Mouse (Mus musculus): ENCODE results near the gene Slc44a5. TPM values are rescaled to one million over a fixed set of nuclear protein-coding genes. Genes with fewer than 3 reads are reported as not detected.
"Not testable (repeated sequence)": the region's sequence is repeated elsewhere in the genome, so short reads cannot be mapped to it uniquely, and the experiment has no call there.

Gene Slc44a5
- polyA plus RNA-seq, 1 experiment: not detected

DNA sequence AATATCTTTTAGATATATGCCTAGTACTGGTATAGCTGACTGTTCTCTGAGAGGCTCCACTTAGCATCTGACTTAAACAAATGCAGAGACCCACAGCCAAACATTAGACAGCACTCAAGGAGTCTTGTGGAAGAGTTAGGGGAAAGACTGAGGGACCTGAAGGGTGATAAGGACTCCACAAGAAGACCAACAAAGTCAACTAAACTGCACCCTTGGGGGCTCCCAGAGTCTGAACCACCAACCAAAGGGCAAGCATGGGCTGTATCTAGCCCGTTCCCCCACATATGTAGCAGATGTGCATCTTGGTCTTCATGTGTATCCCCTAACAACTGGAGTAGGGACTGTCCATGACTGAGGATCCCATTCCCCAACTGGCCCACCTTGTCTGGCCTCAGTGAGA is 271.7 kb downstream of the Slc44a5 start:
- TF ChIP-seq CTCF (IDR thresholded peaks at IDR 0.05; ENCODE audit: low read depth, low read length): no peak
- no peak for TF ChIP-seq POLR2A (IDR thresholded peaks at IDR 0.05; ENCODE audit: borderline replicate concordance, low read depth, low read length)
- Histone ChIP-seq H3K4me1 (ENCODE audit: control insufficient read depth, insufficient read depth, low read length) (no peaks in the 10 kb centered on the region), H3K27ac (ENCODE audit: insufficient read depth, low read depth, low read length) (no peak overlapping the region), H3K4me3 (ENCODE audit: insufficient read depth, low read length) (no peak overlapping the region)

DNA sequence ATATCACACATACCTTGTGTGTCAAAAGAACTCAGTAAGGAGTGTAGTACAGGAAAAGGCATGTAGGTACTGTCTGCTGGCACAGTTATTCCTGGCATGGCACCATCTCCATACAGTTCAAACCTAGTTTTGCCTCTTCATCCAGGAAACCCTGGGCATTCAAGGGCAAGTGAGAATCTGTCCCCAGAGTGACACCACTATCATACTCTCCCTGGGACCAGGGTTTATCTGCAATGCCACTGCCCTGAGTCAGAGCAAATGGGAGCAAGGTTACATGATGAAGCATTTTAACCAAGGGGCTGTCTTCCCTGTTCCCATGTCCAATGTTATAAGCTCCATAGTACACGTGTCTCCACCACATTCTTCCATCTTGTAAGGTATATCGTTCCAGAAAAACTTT is 278.2 kb downstream of the Slc44a5 start:
- TF ChIP-seq POLR2A (IDR thresholded peaks at IDR 0.05; ENCODE audit: borderline replicate concordance, low read depth, low read length) (no peak), CTCF (IDR thresholded peaks at IDR 0.05; ENCODE audit: low read depth, low read length) (no peak)
- no peaks in the 10 kb centered on the region for H3K4me1 ChIP-seq (ENCODE audit: control insufficient read depth, insufficient read depth, low read length)
- H3K4me3 ChIP-seq (ENCODE audit: insufficient read depth, low read length): no peak overlapping the region
- H3K27ac ChIP-seq (ENCODE audit: insufficient read depth, low read depth, low read length): no peak overlapping the region

DNA sequence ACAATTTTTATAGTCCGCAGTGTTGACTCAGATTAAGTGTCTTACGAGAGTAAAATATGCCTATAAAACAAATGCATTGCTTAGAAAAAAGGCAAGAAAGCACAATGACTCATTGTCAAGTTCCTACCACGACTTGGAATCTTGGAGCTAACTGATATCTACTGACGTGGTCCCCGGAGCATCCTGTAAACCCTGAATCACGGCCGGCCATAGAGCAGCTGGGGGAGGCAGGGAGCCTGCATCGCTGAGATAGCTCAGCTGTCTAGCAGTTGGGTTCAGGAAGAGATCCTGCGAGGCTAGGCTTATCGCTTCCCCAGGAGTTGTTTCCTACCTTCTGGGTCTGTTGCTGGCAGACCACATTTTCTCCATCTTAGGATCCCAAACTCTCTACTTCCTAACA is 279.0 kb downstream of the Slc44a5 start:
- TF ChIP-seq POLR2A (IDR thresholded peaks at IDR 0.05; ENCODE audit: borderline replicate concordance, low read depth, low read length) (no peak), CTCF (IDR thresholded peaks at IDR 0.05; ENCODE audit: low read depth, low read length) (no peak)
- no peak overlapping the region for H3K4me3 ChIP-seq (ENCODE audit: insufficient read depth, low read length)
- no peak overlapping the region for H3K27ac ChIP-seq (ENCODE audit: insufficient read depth, low read depth, low read length)
- H3K4me1 ChIP-seq (ENCODE audit: control insufficient read depth, insufficient read depth, low read length): no peaks in the 10 kb centered on the region

DNA sequence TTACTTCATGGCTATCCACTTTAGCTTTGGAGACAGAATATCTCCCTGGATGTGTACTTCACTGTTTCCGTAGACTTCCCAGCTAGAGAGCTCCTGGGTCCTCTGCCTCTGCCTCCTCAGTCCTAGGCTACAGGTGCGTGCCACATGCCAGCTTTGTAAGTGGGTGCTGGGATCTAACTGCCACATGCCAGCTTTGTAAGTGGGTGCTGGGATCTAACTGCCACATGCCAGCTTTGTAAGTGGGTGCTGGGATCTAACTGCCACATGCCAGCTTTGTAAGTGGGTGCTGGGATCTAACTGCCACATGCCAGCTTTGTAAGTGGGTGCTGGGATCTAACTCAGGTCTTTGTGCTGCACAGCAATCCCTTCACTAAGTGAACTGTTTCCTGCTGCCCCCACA is 281.0 kb downstream of the Slc44a5 start:
- not testable (repeated sequence) for H3K4me1 ChIP-seq (ENCODE audit: control insufficient read depth, insufficient read depth, low read length); H3K27ac ChIP-seq (ENCODE audit: insufficient read depth, low read depth, low read length); H3K4me3 ChIP-seq (ENCODE audit: insufficient read depth, low read length)

DNA sequence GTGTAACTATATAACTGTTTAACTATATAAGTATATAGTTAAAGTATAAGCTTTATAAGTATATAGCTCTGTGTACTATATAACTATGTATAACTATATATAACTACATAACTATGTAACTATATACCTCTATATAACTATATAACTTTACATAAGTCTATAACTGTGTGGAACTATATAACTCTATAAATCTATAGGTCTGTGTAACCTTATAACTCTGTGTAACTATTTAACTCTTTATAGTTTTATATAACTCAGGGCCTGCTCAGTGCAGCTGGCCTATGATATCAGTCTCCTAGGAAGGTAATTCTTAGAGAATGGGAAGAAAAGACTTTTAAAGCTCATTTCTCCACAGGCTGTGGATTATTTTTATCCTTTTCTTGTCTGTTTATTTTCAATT is 284.1 kb downstream of the Slc44a5 start:
- Histone ChIP-seq H3K4me1 (ENCODE audit: control insufficient read depth, insufficient read depth, low read length) (no peaks in the 10 kb centered on the region), H3K27ac (ENCODE audit: insufficient read depth, low read depth, low read length) (no peak overlapping the region), H3K4me3 (ENCODE audit: insufficient read depth, low read length) (no peak overlapping the region)
- TF ChIP-seq CTCF (IDR thresholded peaks at IDR 0.05; ENCODE audit: low read depth, low read length): no peak
- TF ChIP-seq POLR2A (IDR thresholded peaks at IDR 0.05; ENCODE audit: borderline replicate concordance, low read depth, low read length): no peak

DNA sequence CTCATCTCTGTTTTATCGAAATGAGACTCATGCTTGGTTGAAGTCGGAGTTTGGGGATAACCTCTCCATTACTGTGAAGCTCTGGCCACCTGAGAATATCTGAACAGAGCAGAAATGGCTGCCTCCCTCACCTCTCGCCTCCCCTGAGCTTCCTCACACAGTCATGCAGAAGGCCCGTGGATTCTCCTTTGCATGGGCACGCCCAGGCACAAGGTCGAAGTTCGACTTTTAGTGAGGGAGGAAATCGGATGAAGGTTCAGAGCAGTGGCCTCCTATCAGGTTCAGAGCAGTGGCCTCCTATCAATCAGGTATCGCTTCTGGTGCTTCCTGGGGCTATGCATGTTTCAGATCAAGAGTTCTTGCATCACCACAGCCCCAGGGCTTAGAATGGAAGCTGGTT is 295.1 kb downstream of the Slc44a5 start:
- Histone ChIP-seq H3K4me3 (ENCODE audit: insufficient read depth, low read length) (no peak overlapping the region), H3K4me1 (ENCODE audit: control insufficient read depth, insufficient read depth, low read length) (no peaks in the 10 kb centered on the region), H3K27ac (ENCODE audit: insufficient read depth, low read depth, low read length) (no peak overlapping the region)

DNA sequence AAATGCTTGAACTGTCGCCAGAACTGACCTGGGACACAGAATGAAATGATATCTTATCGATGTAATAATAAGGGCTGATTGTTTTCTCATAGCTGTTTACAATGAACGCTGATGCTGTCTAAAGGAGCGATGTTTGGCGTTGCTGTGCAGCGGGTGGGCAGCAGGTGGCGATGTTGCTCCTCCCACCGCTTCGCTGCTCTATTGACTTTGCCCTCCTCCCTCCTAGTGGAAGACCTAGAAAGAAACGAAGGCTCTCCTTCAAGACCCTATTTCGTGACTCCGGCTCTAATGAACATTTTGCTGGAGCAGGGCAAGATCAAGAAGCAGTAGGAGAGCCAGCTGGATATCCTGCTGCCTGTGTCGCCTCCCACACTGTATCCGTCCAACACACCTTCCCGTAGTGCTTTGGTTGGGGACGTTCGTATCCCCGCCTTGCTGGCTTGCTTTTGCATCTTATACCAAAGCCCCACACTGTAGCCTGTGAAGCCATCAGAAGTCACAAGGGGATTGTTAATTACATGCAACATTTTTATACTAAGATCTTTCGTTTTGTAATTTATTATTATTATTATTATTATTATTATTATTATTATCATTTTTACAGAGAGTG is 296.6 kb downstream of the Slc44a5 start:
- Histone ChIP-seq H3K4me1 (ENCODE audit: control insufficient read depth, insufficient read depth, low read length) (no peaks in the 10 kb centered on the region), H3K27ac (ENCODE audit: insufficient read depth, low read depth, low read length) (no peak overlapping the region), H3K4me3 (ENCODE audit: insufficient read depth, low read length) (no peak overlapping the region)
- TF ChIP-seq POLR2A (IDR thresholded peaks at IDR 0.05; ENCODE audit: borderline replicate concordance, low read depth, low read length) (no peak), CTCF (IDR thresholded peaks at IDR 0.05; ENCODE audit: low read depth, low read length) (peak; percentile 82)

More for the DNA sequence above, 295.1 kb downstream of the Slc44a5 start:
- no peak for TF ChIP-seq CTCF (IDR thresholded peaks at IDR 0.05; ENCODE audit: low read depth, low read length)
- no peak for TF ChIP-seq POLR2A (IDR thresholded peaks at IDR 0.05; ENCODE audit: borderline replicate concordance, low read depth, low read length)

DNA sequence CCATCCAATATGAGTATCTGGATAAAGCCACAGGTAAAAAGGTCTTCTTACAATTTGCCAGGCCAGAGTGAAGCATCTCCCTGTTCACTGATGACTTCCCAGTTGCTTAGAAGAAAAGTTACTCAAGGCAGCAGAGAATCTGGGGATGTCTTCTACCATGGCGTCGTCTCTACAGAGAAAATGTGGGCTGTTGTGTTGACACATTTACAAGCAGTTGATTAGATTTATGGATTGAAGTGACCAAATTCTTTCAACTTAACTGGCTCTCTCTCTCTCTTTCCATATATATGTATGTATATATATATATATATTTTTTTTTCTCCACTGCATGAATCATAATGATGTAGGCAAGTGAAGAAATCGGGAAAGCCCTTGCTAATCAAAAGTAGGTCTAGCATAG is 301.4 kb downstream of the Slc44a5 start:
- TF ChIP-seq POLR2A (IDR thresholded peaks at IDR 0.05; ENCODE audit: borderline replicate concordance, low read depth, low read length) (no peak), CTCF (IDR thresholded peaks at IDR 0.05; ENCODE audit: low read depth, low read length) (no peak)
- Histone ChIP-seq H3K4me1 (ENCODE audit: control insufficient read depth, insufficient read depth, low read length) (no peaks in the 10 kb centered on the region), H3K4me3 (ENCODE audit: insufficient read depth, low read length) (no peak overlapping the region), H3K27ac (ENCODE audit: insufficient read depth, low read depth, low read length) (no peak overlapping the region)

DNA sequence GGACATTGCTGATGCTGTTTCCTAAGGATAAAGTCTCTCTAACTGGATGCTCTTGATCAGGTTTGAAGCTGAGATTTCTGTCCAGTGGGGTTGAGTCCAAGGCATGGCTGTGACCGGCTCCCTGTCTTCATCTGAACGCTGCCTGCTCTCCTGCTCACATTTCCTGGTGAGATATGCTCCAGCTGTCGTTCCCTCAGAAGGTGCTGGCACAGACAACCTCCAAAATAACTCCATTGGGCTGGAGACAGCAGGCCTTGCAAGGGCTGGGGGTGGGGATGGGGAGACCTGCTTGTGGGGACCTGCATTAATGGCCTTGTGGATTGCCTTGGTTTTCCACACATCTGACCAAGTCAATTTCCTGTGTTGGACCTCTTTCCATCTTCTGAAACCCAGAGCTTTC is 311.0 kb downstream of the Slc44a5 start:
- Histone ChIP-seq H3K4me3 (ENCODE audit: insufficient read depth, low read length) (no peak overlapping the region), H3K27ac (ENCODE audit: insufficient read depth, low read depth, low read length) (no peak overlapping the region), H3K4me1 (ENCODE audit: control insufficient read depth, insufficient read depth, low read length) (peaks cover 5% of the 10 kb centered on the region)
- TF ChIP-seq CTCF (IDR thresholded peaks at IDR 0.05; ENCODE audit: low read depth, low read length) (no peak), POLR2A (IDR thresholded peaks at IDR 0.05; ENCODE audit: borderline replicate concordance, low read depth, low read length) (no peak)

DNA sequence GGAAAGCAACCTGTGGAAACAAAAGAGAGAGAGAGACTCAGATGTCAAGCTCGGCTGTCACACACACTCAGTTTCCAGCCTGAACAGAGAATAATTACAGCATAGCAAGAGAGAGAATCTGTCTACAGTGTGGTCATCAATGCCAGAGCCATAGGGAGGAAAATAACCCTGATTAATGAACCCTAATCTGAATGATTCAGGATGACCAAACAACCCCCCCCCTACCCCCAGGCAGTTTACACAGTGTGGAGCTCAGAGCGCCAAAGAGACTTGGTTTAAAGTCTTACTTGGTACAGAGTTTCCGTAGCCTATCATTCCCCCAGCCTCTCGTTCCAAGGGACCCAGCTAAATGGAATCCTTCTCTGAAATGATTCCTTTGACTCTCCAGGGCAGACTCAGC is 312.1 kb downstream of the Slc44a5 start:
- Histone ChIP-seq H3K27ac (ENCODE audit: insufficient read depth, low read depth, low read length) (no peak overlapping the region), H3K4me3 (ENCODE audit: insufficient read depth, low read length) (no peak overlapping the region), H3K4me1 (ENCODE audit: control insufficient read depth, insufficient read depth, low read length) (peaks cover 5% of the 10 kb centered on the region)
- TF ChIP-seq POLR2A (IDR thresholded peaks at IDR 0.05; ENCODE audit: borderline replicate concordance, low read depth, low read length) (no peak), CTCF (IDR thresholded peaks at IDR 0.05; ENCODE audit: low read depth, low read length) (no peak)

DNA sequence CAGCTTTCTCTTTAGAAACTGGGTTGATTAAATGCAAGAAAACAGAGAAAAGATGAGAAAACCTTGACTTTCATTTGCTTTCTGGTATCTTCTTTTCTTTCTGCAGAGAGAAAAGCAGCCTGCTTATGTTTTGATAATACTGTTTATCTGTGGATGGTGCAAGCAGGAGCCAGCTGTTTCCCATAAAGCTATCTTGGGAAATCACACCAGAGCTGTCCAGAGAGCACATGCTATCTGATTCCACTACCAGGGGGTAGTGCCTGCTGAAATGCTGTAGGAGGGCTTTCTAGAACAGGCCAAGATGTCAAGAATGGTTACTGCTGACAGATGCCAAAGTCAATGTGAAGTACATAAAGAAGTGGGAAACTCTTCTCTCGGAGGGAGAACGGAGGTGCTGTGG is 314.0 kb downstream of the Slc44a5 start:
- Histone ChIP-seq H3K27ac (ENCODE audit: insufficient read depth, low read depth, low read length) (no peak overlapping the region), H3K4me3 (ENCODE audit: insufficient read depth, low read length) (no peak overlapping the region), H3K4me1 (ENCODE audit: control insufficient read depth, insufficient read depth, low read length) (peaks cover 5% of the 10 kb centered on the region)
- no peak for TF ChIP-seq POLR2A (IDR thresholded peaks at IDR 0.05; ENCODE audit: borderline replicate concordance, low read depth, low read length)
- TF ChIP-seq CTCF (IDR thresholded peaks at IDR 0.05; ENCODE audit: low read depth, low read length): no peak
